Mouse (Mus musculus) neutrophil, adult 5-6 weeks (primary cell): ENCODE measurements around the gene Sergef. TPM values are rescaled to one million over a fixed set of nuclear protein-coding genes. Genes with fewer than 3 reads are reported as not detected.

Experiments used
- ATAC-seq: fragments of 151-379, 151-347 bp; 2 replicates; pipeline ENCODE4 v1.8.0; 2017; ENCODE audit warnings: mild to moderate bottlenecking, moderate TSS enrichment; ENCODE audit not compliant: insufficient number of reproducible peaks, poor library complexity, low FRiP score, severe bottlenecking; ENCODE audit errors: extremely low read depth
- total RNA-seq: library from RNA; stranded (forward); fragments of 200-1000 nt; gene quantifications from 2 replicates; pipeline ENCODE4 v1.2.3, GENCODE M21; 2017

Gene Sergef
- total RNA-seq, 1 experiment from 2014 or later: 13.6 TPM

GRCm38 (mm10) chr7:46554003-46554402 is 85.6 kb downstream of the Sergef start:
- no peak for ATAC-seq

DNA sequence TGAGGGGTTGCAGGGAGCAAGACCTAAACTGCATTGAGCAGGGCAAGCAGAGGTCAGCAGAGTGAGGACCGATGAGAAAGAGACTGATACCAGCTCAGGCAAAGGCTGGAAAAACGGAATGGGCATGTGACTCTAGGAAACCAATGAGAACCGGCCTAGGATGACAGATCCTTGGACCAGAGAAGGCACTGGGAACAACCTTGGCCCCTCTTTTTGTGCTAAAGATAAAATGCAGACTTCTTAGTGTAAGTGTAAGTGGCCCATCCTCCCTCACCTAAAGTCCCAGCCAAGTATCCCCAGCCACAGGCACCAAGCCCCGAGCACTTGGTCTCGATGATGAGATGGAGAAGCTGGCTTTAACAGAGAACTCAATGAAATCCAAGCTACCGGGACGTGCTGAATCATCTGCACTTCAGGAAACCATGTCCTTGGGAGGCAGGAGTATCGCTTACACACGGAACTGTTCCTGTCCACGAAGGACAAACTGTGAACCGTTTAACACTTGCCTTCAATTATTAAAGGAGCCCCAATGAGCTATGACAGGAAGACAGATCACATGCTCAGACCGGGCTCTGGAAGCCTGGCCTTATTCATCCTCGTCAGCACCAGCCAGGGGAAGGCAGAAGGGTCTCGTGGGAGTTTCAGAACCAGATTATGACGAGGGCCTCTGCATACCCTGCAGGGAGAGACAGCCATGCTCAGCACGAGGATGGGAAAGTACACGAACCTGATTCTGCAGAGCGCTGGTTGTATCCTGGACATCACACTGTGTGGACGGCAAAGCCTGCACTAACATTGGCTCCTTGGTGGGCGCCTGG is 87.5 kb downstream of the Sergef start:
- no peak for ATAC-seq

DNA sequence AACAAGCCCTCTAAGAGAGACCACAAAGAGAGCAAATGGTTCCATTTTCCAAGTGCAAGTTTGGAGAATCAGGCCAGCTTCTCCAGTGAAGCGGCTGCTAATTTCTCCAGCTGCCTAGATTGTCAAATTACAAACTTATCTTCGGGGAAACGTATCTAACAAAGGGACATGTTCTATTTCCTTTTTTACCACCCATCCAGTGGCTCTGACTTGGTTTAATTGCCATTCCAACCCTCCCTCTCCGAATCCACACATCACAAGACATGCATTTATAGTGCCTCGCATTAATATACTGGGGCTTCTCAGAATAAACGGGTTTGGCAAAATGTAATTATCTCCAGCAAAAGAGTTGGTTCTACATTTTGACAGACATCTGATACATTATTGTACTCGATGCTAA is 88.4 kb downstream of the Sergef start:
- ATAC-seq: no peak

GRCm38 (mm10) chr7:46548124-46548523 is 91.5 kb downstream of the Sergef start:
- ATAC-seq: no peak

- no peak for ATAC-seq
Observed at GRCm38 (mm10) chr7:46547642-46548041, 92.0 kb downstream of the Sergef start.

DNA sequence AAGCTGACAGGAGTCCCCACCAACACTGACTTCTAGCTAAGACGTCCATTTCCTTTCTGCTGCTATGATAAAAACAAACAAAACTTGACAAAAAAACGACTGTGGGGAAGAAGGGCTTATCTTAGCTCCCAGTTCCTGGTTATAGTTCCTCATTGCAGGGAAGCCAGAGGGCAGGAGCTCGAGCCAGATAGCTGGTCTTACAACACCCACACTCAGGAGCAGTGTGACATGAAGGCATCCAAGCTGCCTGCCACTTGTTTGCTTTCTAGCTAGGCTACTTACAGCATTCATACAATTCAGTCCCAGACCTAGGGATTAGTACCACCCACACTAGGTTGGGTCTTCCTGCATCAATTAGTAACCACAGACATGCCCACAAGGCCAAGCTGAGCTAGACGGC is 93.1 kb downstream of the Sergef start:
- no peak for ATAC-seq

DNA sequence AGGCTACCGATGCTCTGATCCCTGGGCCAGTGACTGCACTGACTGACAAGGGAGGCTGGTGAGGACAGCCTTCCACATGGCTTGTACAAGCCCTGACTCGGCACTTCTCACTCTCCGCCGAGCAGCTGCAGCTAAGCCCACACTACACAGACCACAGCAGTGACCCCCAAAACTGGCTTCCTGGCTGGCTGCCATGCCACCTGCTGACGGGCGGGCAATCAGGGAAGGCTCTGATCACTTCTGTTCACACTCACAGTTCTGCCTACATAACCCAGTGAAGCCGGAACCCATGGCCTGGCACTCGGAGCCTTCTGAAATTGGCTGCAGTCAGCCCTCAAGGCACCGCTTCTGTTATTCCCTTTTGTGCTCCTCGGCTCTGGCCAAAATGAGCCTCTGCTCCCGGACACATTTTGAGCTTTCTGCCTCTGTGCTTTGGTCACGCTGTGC is 95.4 kb downstream of the Sergef start:
- ATAC-seq: no peak

DNA sequence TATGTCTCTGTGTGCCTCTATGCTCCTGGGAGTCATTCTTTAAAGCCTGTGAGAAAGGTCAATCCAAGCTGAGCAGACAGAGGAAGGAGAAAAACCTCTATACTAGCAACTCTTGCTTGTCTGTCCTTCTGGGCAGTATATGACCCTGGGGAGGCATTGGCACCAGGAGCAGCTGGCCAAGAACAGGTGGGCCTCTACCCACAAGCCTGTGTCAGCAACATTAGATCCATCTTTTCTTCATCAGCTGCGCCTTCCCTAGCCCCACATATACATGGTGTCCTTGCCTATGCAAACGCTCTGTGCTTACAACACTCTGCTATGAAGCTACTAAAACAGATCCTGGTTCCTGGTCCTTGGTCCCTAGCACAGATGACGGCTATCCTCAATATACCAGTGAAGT is 97.5 kb downstream of the Sergef start:
- ATAC-seq: no peak

DNA sequence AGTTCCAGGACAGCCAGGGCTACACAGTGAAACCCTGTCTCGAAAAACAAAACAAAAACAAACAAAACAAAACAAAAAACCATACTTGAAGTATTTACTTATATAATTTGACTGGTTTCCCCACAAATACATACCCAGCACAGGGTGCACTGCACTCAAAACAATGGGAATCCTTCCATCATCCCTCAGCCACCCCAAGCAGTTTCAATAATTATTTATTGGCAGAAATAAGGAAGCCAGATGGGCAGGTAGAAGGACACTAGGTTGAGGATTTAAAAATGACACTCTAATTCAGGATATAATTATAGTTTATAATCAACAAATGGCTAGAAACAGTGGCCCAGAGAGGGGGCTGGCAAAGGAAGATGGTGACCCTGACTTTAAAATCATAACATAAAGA is 99.0 kb downstream of the Sergef start:
- no peak for ATAC-seq

- no peak for ATAC-seq
Observed at GRCm38 (mm10) chr7:46536456-46537097, 103.0 kb downstream of the Sergef start.

DNA sequence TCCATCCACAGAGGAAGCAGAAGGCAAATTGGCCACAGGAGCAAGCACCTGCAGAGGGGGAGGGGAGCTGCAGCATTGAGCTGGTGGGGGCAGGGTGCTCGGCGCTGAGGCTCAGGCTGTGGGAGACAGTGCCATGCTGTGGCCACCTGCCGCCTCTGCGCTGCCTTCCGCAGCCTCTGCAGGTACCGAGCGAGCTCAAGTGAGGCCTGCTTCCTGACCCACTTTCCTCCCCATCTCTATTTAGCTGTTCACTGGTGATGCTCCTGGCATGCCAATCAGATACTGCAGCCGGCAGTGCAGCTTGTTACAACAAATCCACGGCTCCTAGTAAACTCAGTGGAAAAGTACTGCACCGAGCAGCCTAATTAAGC is 104.2 kb downstream of the Sergef start:
- ATAC-seq: no peak

DNA sequence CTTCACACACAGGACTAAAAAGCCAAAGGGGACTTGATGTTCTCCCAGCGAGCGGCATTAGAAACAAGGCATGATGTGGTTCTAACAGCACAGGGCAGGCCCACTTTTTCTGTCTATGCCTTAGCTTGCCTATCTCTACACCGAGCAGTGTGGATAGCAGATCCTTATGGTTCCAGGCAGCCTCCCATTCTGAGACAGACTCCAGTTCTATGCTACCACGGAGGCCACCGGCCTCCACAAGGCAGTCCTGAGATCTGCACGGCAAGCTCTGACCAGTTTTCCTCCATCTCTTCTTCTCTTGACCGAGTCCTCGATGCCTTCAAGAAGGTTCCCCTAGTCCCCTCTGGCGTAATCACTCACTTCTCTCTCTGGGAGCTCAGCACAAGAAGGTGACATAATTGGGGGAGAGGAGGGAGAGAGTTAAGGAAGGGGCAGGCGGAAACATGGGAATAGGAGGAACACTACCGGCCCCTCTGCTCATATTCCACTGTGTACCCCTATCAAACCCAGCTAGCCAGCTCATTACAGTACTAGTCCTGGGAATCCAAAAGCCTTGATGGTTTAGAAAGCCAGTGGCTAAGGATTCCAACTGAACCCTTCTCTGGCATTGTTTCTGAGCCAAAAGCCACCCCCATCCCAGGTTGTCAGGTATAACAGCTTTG is 104.7 kb downstream of the Sergef start:
- ATAC-seq: no peak

GRCm38 (mm10) chr7:46533518-46533917 is 106.1 kb downstream of the Sergef start:
- no peak for ATAC-seq

DNA sequence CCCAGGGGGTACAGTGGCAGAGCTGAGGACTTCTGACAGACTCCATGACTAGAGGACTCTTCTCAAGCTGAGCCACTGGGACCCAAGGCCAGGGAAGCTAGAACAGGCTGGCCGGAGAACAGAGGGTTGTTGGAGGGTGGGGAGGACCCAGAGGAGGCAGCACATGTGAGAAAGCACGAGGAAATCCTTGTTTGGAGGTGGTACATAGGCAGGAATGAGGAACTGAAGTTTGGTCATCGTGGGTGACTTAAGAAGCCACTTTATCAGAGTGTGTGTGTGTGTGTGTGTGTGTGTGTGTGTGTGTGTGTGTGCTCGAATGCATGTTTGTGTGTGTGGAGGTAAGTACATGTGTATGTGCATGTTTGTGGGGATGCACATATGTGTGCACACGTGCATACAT is 108.3 kb downstream of the Sergef start:
- ATAC-seq: no peak

DNA sequence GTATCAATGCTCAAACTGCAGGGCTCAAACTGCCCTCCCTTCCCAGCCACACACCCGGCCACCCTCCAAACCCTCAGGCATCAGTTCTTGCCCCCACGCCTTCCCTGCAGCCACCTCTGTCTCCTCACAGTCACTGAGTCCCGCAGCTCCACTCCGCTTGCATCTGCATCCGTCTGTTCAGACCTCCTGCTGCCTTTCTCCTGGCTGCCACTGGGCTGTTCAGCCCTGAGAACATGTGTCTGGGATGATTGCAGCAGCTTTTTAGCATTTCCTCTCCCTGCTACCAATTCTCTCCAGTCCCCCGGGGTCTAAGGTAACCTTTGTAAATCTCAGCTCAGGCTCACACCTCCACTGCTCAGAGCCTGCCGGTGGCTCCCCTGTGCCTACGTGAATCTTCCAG is 109.7 kb downstream of the Sergef start:
- no peak for ATAC-seq

GRCm38 (mm10) chr7:46529259-46529658 is 110.3 kb downstream of the Sergef start:
- ATAC-seq: no peak

GRCm38 (mm10) chr7:46526665-46527154 is 112.9 kb downstream of the Sergef start:
- no peak for ATAC-seq

DNA sequence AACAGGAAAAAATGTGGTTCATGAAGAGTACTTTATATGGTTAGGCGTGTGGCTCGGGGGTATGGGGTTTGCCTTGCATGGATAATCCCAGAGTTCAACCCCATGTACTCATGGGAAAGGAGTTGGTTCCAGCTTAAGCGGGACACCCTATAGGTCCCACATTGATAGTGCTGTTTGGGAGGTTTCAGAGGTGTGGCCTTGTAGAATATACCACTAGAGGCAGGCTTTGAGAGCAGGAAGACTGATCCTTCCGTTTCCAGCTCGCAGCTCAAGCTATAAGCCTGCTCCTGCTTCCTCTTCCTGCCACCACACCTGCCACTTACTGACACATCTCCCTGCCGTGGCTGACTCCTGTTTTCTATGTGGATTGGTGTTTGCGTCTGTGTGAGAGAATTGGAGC is 116.4 kb downstream of the Sergef start:
- no peak for ATAC-seq

DNA sequence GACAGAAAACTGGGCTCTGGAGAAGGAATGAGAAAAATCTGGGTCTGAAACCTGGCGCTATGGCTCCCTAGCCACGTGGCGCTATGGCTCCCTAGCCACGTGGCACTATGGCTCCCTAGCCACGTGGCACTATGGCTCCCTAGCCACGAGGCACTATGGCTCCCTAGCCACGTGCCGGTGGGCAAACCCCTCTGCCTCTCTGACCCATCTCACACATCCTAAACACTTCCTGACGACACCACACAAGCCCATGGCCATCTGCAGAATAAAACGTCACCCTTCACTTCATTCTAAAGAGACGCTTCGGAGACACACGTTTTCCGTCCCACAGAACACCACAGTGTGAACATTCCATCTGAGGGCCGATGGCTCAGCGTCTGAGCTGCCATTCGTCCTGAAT is 117.8 kb downstream of the Sergef start:
- ATAC-seq: no peak

- no peak for ATAC-seq
Observed at GRCm38 (mm10) chr7:46519148-46519547, 120.5 kb downstream of the Sergef start.
